Mouse (Mus musculus) forebrain, embryonic 16.5 days (tissue): Measurements from ENCODE around the gene Letmd1. TPM values are rescaled to one million over a fixed set of nuclear protein-coding genes. Genes with fewer than 3 reads are reported as not detected.

Source experiments
- ATAC-seq: fragments of 200-750 bp; cut with Nextera tagmentation; 2 replicates; pipeline ENCODE4 v1.8.0; 2017; ENCODE audit warnings: mild to moderate bottlenecking, moderate library complexity
- H3K27ac ChIP-seq: fragments of 300-500 bp; sonication (generic); 2 replicates; pipeline ENCODE4 v1.5.1; 2014; ENCODE audit warnings: low read length, control low read depth
- H3K27me3 ChIP-seq: fragments of 300-500 bp; sonication (generic); replicated peaks from 2 replicates; pipeline ENCODE4 v1.6.1; 2014; ENCODE audit warnings: low read length; ENCODE audit not compliant: control insufficient read depth, insufficient read depth
- H3K36me3 ChIP-seq: fragments of 300-500 bp; sonication (generic); 2 replicates; pipeline ENCODE4 v1.6.1; 2014; ENCODE audit not compliant: control insufficient read depth, insufficient read depth
- H3K4me1 ChIP-seq: fragments of 300-500 bp; sonication (generic); replicated peaks from 2 replicates; pipeline ENCODE4 v1.6.1; 2014; ENCODE audit warnings: low read length; ENCODE audit not compliant: control insufficient read depth, insufficient read depth
- H3K4me2 ChIP-seq: fragments of 300-500 bp; sonication (generic); 2 replicates; pipeline ENCODE4 v1.6.1; 2014; ENCODE audit warnings: mild to moderate bottlenecking, low read length, control low read depth
- H3K4me3 ChIP-seq: fragments of 300-500 bp; sonication (generic); replicated peaks from 2 replicates; pipeline ENCODE4 v1.5.1; 2014; ENCODE audit warnings: mild to moderate bottlenecking, low read length, control low read depth
- H3K9ac ChIP-seq: fragments of 300-500 bp; sonication (generic); replicated peaks from 2 replicates; pipeline ENCODE4 v1.6.1; 2014; ENCODE audit warnings: low read depth, low read length, control low read depth
- H3K9me3 ChIP-seq: fragments of 300-500 bp; sonication (generic); 2 replicates; pipeline ENCODE4 v1.6.1; 2016; ENCODE audit warnings: low read length; ENCODE audit not compliant: control insufficient read depth
- WGBS: fragments of 180-500 bp; shearing (Covaris S2); extraction: QIAGEN DNeasy Blood & Tissue Kit; methylation state at CpG from one replicate; pipeline ENCODE4 v1.1.7; 2014; 5-methylcytosine and 5-hydroxymethylcytosine counted together
- polyA plus RNA-seq: library from polyadenylated mRNA; unstranded; fragments of >200 nt; fragmentation: Nextera tagmentation; extraction: Ambion mirVana; gene quantifications from 2 replicates; pipeline ENCODE4 v1.2.1, GENCODE M21; 2015

Letmd1 gene
- polyA plus RNA-seq, 1 experiment from 2014 or later = 58.7 TPM

- Histone ChIP-seq H3K9ac (no peak overlapping the region), H3K9me3 (no peaks in the 10 kb centered on the region), H3K36me3 (peaks cover 26% of the 10 kb centered on the region), H3K27ac (no peak overlapping the region), H3K4me1 (no peaks in the 10 kb centered on the region), H3K4me2 (no peak overlapping the region), H3K27me3 (no peaks in the 10 kb centered on the region), H3K4me3 (no peak overlapping the region)
- 92% methylated on average over 4 of the region's 4 CpGs for WGBS
- ATAC-seq = no peak
These were observed 44.6 kb downstream of the Letmd1 start for GRCm38 (mm10) chr15:100513387-100513786.

GRCm38 (mm10) chr15:100515121-100515520, 46.3 kb downstream of the Letmd1 start:
- Histone ChIP-seq H3K36me3 (peaks cover 26% of the 10 kb centered on the region), H3K4me2 (no peak overlapping the region), H3K27ac (no peak overlapping the region), H3K9me3 (no peaks in the 10 kb centered on the region), H3K4me1 (no peaks in the 10 kb centered on the region), H3K9ac (no peak overlapping the region), H3K27me3 (no peaks in the 10 kb centered on the region), H3K4me3 (no peak overlapping the region)
- WGBS = 89% methylated on average over 2 of the region's 2 CpGs
- ATAC-seq = no peak

GRCm38 (mm10) chr15:100520306-100520705, 51.5 kb downstream of the Letmd1 start:
- no peaks in the 10 kb centered on the region for H3K27me3 ChIP-seq
- no peak overlapping the region for H3K4me2 ChIP-seq
- no peaks in the 10 kb centered on the region for H3K9me3 ChIP-seq
- no peak for ATAC-seq
- no peak overlapping the region for H3K9ac ChIP-seq
- H3K4me1 ChIP-seq = no peaks in the 10 kb centered on the region
- H3K36me3 ChIP-seq = peaks cover 7% of the 10 kb centered on the region; the same call in 1 of the 2 replicates
- WGBS = 96% methylated on average over 14 of the region's 14 CpGs
- no peak overlapping the region for H3K4me3 ChIP-seq
- H3K27ac ChIP-seq = no peak overlapping the region

DNA sequence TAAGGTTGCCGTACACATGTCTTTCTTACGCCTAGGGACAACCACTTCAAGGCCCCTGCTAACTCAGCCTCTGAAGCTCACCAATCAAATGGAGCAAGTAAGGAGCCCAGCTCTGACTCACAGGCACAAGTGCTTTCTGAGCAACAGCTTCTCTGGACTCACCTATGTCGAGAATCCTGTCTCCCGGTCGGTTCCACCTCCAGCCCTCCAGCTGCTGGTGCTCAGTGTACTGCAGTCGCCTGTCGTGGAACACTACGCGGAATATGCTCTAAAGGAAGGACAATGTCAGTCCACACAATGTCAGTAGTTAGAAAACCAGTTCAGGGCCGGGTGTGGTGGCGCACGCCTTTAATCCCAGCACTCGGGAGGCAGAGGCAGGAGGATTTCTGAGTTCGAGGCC, 56.6 kb downstream of the Letmd1 start:
- peaks cover 5% of the 10 kb centered on the region; the same call in 1 of the 2 replicates for H3K36me3 ChIP-seq
- H3K4me1 ChIP-seq = no peaks in the 10 kb centered on the region
- ATAC-seq = no peak
- whole genome bisulfite sequencing = 95% methylated on average over 14 of the region's 14 CpGs
- no peaks in the 10 kb centered on the region for H3K9me3 ChIP-seq
- H3K9ac ChIP-seq = no peak overlapping the region
- no peaks in the 10 kb centered on the region for H3K27me3 ChIP-seq
- no peak overlapping the region for H3K4me3 ChIP-seq
- H3K4me2 ChIP-seq = no peak overlapping the region
- H3K27ac ChIP-seq = no peak overlapping the region

DNA sequence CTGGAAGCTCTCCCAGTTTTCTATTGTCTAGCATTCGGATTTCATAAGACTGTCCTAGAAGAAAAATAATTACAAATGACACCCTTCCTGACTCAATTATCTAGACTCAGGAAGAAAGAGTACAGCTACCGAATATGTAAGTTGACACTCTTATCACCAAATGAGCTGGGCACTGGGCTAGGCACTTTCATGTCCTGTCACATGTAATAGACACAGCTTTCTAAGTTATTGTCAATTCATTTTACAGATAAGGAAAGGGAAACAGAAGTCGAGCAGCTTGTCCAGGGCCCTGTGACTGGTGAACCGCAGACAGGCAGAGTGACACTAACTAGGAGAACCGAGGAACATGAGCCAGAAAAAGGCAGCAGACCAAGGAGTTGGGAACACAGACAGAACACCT, 59.1 kb downstream of the Letmd1 start:
- ATAC-seq = no peak
- Histone ChIP-seq H3K4me2 (no peak overlapping the region), H3K36me3 (no peaks in the 10 kb centered on the region), H3K9ac (no peak overlapping the region), H3K27me3 (no peaks in the 10 kb centered on the region), H3K4me1 (no peaks in the 10 kb centered on the region), H3K4me3 (no peak overlapping the region), H3K9me3 (no peaks in the 10 kb centered on the region), H3K27ac (no peak overlapping the region)
- WGBS = 86% methylated on average over 5 of the region's 5 CpGs

Other genes starting within 250 kb of the Letmd1 start
- 18.9 and 21.4 TPM in 2 replicates for gene Atf1, start 241.2 kb upstream of the Letmd1 start, polyA plus RNA-seq
- gene Tmprss12, start 188.2 kb upstream of the Letmd1 start, polyA plus RNA-seq = not detected in 2 replicates
- 3.1 and 3.8 TPM in 2 replicates for gene Mettl7a1, start 164.9 kb upstream of the Letmd1 start, polyA plus RNA-seq
- not detected in 2 replicates for gene Mettl7a3, start 134.1 kb upstream of the Letmd1 start, polyA plus RNA-seq
- gene Methig1, start 115.9 kb upstream of the Letmd1 start, polyA plus RNA-seq = not detected in 2 replicates
- gene Mettl7a2, start 115.8 kb upstream of the Letmd1 start, polyA plus RNA-seq = not detected in 2 replicates
- gene Higd1c, start 104.5 kb upstream of the Letmd1 start, polyA plus RNA-seq = not detected in 2 replicates
- 0.09 TPM in 2 replicates for gene Gm5475, start 46.9 kb upstream of the Letmd1 start, polyA plus RNA-seq
- 20.3 and 28.2 TPM in 2 replicates for gene Slc11a2, start 44.0 kb upstream of the Letmd1 start, polyA plus RNA-seq
- gene Csrnp2, start 26.5 kb downstream of the Letmd1 start, polyA plus RNA-seq = 56.3 and 56.9 TPM in 2 replicates
- gene Tfcp2, start 83.0 kb downstream of the Letmd1 start, polyA plus RNA-seq = 30.7 and 35.1 TPM in 2 replicates
- gene Pou6f1, start 131.0 kb downstream of the Letmd1 start, polyA plus RNA-seq = 52.7 and 53.2 TPM in 2 replicates
- gene Dazap2, start 146.3 kb downstream of the Letmd1 start, polyA plus RNA-seq = 152 and 164 TPM in 2 replicates
- gene Smagp, start 167.9 kb downstream of the Letmd1 start, polyA plus RNA-seq = 2.4 and 3.3 TPM in 2 replicates
- 0.65 and 0.70 TPM in 2 replicates for gene Bin2, start 200.5 kb downstream of the Letmd1 start, polyA plus RNA-seq
- 1.1 and 1.4 TPM in 2 replicates for gene Cela1, start 218.9 kb downstream of the Letmd1 start, polyA plus RNA-seq